Mouse (Mus musculus) E14TG2a.4 (cell line): ENCODE measurements at regions not wholly inside any gene's neighbourhood (a gene's known extent, or its start where the extent isn't known, plus 50 kb on each side); places are given as distances from the start of the nearest gene placed in this dataset.
A peak's percentile ranks its signal among the peaks of the same experiment; 100 is the strongest.
"Not testable (repeated sequence)": the region's sequence is repeated elsewhere in the genome, so short reads cannot be mapped to it uniquely, and the experiment has no call there.

Experiments used
- H3K27me3 ChIP-seq: 2 replicates; pipeline ENCODE4 v1.6.1; 2014; ENCODE audit warnings: low read length, control low read depth; ENCODE audit not compliant: insufficient read depth
- H3K36me3 ChIP-seq: 2 replicates; pipeline ENCODE4 v1.6.1; 2014; ENCODE audit warnings: low read length, control low read depth; ENCODE audit not compliant: insufficient read depth
- H3K4me1 ChIP-seq: replicated peaks from 2 replicates; pipeline ENCODE4 v1.6.1; 2014; ENCODE audit warnings: low read depth, low read length, control low read depth
- H3K4me3 ChIP-seq: replicated peaks from 2 replicates; pipeline ENCODE4 v1.5.1; 2014; ENCODE audit warnings: mild to moderate bottlenecking, low read length
- H3K9me3 ChIP-seq: 2 replicates; pipeline ENCODE4 v1.6.1; 2014; ENCODE audit warnings: low read length, control low read depth
- CTCF ChIP-seq: conservative IDR thresholded peaks from 2 replicates; pipeline ENCODE4 v1.5.1; 2014; ENCODE audit warnings: low read length
- NANOG ChIP-seq: IDR thresholded peaks from 2 replicates; pipeline ENCODE4 v1.6.1; 2014; ENCODE audit warnings: borderline replicate concordance, low read length, mixed read lengths
- POU5F1 ChIP-seq: IDR thresholded peaks from 2 replicates; pipeline ENCODE4 v1.6.1; 2014; ENCODE audit warnings: low read length, borderline replicate concordance

DNA sequence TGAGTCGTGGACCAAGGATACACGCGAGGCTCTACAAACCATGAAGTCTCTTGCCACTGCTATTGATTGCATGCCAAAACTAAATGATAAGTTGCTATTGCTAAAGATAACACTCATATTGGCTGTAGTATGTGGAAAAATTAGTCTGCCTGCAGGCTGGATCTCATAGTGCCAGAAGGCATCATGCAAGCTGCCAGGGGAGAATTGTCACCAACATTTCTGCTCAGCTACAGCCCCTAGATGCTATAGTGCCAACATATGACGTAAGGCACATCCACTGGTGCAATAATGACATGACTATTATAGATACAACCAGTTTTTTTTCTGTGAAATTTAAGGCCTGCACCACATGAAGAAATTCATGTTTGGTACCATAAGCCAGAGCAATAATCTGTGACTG, 427.1 kb downstream of the Dad1 start:
- Histone ChIP-seq H3K27me3 (no peaks in the 10 kb centered on the region), H3K4me3 (no peak overlapping the region), H3K9me3 (no peaks in the 10 kb centered on the region), H3K4me1 (peaks cover 9% of the 10 kb centered on the region; the same call in 1 of the 2 replicates), H3K36me3 (0 out of 2 replicates have a peak, but pooled peaks cover 4% of the 10 kb centered on the region)
- TF ChIP-seq CTCF, result no peak
- no peak for TF ChIP-seq NANOG
- TF ChIP-seq POU5F1, result no peak

- Histone ChIP-seq H3K27me3 (no peaks in the 10 kb centered on the region), H3K4me3 (no peak overlapping the region), H3K4me1 (no peaks in the 10 kb centered on the region), H3K36me3 (no peaks in the 10 kb centered on the region), H3K9me3 (no peaks in the 10 kb centered on the region)
- no peak for TF ChIP-seq POU5F1
- TF ChIP-seq NANOG, result no peak
- peak; percentile 33 for TF ChIP-seq CTCF
Measured at GRCm38 (mm10) chr14:53806231-53806630, 447.7 kb downstream of the Dad1 start.

DNA sequence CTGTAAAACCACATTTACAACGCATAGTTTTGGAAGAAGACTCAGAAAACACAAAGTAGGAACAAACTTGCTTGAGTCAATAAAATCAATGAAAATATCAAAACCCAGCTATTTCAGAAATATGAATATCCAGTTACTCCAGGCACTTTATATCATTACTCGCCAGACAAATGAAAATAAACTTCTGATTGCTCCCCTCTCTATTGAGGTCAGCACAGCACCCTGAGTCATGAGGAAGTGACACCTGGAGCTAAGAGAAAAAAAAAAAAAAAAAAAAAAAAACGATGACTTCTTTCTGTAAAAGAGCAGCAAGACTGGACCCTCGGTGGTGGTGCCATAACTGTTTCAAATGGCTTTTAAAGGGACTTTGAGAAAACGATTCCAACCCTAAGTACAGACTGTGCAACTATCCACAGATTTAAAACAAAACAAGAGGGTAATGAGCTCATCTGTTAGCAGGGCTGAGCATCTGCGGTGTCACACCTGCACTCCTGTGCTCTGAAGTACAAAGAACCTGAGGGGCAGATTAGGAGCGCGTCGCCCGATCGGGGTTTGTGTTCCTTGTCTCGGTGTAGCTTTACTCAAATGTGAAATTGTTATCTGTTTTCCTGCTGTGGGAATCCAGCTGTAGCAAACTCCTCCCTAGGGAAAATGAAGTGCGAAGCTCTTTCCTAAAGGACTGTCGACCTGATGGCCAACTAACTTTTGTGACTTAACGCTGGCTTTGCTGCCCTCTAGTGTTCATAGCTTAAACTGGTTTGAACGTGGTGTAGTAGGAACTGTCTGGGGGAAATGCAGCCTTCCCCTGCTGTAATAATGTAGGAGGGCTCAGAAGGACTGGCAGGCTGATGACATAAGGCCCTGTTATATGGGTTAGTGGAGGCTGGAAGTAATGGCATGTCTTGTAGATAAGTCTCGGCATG, 449.9 kb downstream of the Dad1 start:
- H3K9me3 ChIP-seq, result no peaks in the 10 kb centered on the region
- TF ChIP-seq CTCF, result peak; percentile 47
- TF ChIP-seq POU5F1, result no peak
- H3K4me3 ChIP-seq, result no peak overlapping the region

GRCm38 (mm10) chr14:53802547-53802946, 451.4 kb downstream of the Dad1 start:
- Histone ChIP-seq H3K4me3 (no peak overlapping the region), H3K9me3 (peaks cover 8% of the 10 kb centered on the region; the same call in 1 of the 2 replicates)
- TF ChIP-seq CTCF (no peak), NANOG (no peak), POU5F1 (no peak)

More for the DNA sequence above, 449.9 kb downstream of the Dad1 start:
- no peaks in the 10 kb centered on the region; the same call in 1 of the 2 replicates for H3K4me1 ChIP-seq
- H3K36me3 ChIP-seq, result no peaks in the 10 kb centered on the region
- H3K27me3 ChIP-seq, result no peaks in the 10 kb centered on the region

GRCm38 (mm10) chr14:53800508-53801136, 453.3 kb downstream of the Dad1 start:
- no peak for TF ChIP-seq CTCF
- peaks cover 8% of the 10 kb centered on the region; the same call in 1 of the 2 replicates for H3K9me3 ChIP-seq
- H3K27me3 ChIP-seq, result no peaks in the 10 kb centered on the region
- H3K36me3 ChIP-seq, result no peaks in the 10 kb centered on the region
- H3K4me3 ChIP-seq, result no peak overlapping the region
- H3K4me1 ChIP-seq, result peaks cover 6% of the 10 kb centered on the region

More at GRCm38 (mm10) chr14:53802547-53802946, 451.4 kb downstream of the Dad1 start:
- H3K4me1 ChIP-seq, result no peaks in the 10 kb centered on the region; the same call in 1 of the 2 replicates
- no peaks in the 10 kb centered on the region for H3K27me3 ChIP-seq
- H3K36me3 ChIP-seq, result no peaks in the 10 kb centered on the region

- not testable (repeated sequence) for H3K9me3 ChIP-seq, H3K27me3 ChIP-seq, H3K36me3 ChIP-seq
- H3K4me3 ChIP-seq, result peak overlapping the region; percentile 18; the same call in 1 of the 2 replicates
- peaks cover 16% of the 10 kb centered on the region for H3K4me1 ChIP-seq
Measured at GRCm38 (mm10) chr14:53795160-53795559, 458.7 kb downstream of the Dad1 start.

DNA sequence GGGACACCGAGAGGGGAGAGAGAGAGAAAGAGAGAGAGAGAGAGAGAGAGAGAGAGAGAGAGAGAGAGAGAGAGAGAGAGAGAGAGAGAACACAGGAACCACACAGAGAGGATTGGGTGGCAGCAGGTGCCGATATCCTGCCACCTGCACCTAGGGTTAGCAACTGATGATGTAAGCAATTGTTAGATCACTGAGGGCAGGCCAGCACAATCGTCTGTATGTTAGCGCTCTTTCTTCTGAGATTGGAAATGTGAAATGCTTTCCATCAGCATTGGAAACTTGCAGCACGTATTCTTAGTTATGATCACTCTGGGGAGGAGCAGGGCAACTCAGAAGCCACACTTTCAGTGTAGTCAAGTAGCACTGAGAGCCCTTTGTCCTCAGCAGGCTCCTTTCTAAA, 459.4 kb downstream of the Dad1 start:
- Histone ChIP-seq H3K4me3 (no peak overlapping the region), H3K36me3 (no peaks in the 10 kb centered on the region), H3K9me3 (peaks cover 8% of the 10 kb centered on the region; the same call in 1 of the 2 replicates), H3K27me3 (no peaks in the 10 kb centered on the region), H3K4me1 (peaks cover 16% of the 10 kb centered on the region)
- TF ChIP-seq CTCF, result no peak
- TF ChIP-seq NANOG, result no peak
- TF ChIP-seq POU5F1, result no peak

GRCm38 (mm10) chr14:53792432-53792831, 461.5 kb downstream of the Dad1 start:
- not testable (repeated sequence) for H3K27me3 ChIP-seq, H3K9me3 ChIP-seq, H3K4me3 ChIP-seq, H3K36me3 ChIP-seq
- peaks cover 16% of the 10 kb centered on the region for H3K4me1 ChIP-seq

DNA sequence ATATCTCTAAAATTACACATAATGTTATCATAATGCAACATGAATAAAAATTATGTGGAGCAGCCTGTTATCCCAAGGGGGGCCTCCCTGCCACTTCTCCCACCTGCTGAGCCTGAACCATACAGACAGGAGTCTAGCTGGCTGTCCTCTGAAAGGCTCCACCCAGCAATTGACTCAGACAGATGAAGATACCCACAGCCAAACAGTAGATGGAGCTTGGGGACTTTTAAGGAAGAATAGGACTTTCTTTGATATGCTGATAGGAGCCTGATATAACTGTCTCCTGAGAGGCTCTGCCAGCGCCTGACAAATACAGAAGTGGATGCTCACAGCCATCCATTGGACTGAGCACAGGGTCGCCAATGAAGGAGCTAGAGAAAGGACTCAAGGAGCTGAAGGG, 468.4 kb downstream of the Dad1 start:
- H3K4me3 ChIP-seq, result not testable (repeated sequence)

More for the DNA sequence above, 468.4 kb downstream of the Dad1 start:
- H3K27me3 ChIP-seq, H3K36me3 ChIP-seq, H3K9me3 ChIP-seq, H3K4me1 ChIP-seq: not testable (repeated sequence)
